Mouse (Mus musculus): ENCODE data around the gene H2afb2.

H2afb2 gene

DNA sequence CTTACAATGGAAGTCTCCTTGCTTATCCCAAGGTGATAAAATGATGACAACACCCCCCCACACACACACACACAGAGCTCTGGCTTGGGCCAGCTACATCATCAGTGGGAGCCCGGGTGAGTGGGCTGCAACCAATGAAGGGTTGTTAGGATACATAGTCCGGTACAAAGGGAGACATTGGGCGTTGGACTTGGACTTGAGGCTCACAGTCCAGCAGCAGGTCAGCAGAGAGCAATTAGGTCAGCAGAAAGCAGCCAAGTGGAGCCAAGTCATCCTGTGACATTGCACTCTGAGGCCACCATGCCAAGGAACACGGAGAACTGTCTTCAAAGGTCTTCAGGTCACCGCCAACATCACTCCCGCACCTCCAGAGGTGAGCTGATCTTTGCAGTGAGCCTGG, at the start of gene H2afb2:
Gene H2afb2 (plus strand): TSS at position 301 of the 400 bp plus-strand sequence.
- in situ Hi-C loops (cut with MboI; ENCODE audit: low sequenced_read_pairs): no loop called here
